Mouse (Mus musculus): Measurements from ENCODE around the gene Rgs17.

DNA sequence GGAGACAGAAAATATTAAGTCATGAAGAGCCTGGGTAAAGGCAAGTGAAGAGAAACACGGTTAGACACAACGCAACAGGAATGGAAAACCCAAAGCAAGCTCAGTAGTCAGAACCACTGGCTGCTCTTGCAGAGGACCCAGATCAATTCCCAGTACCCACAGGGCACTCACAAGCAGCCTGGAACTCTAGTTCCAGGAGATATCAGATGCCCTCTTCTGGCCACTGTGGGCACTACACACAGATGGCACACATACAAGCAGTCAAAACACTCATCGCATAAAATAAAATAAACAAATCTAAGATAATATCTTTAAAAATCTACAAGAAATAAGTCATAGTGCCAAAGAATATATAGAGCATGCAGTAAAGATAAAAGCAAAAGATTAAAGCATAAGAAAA is 59.5 kb downstream of the Rgs17 start:
- TF ChIP-seq POLR2A (IDR thresholded peaks at IDR 0.05; ENCODE audit: low read depth, low read length) (no peak), CTCF (IDR thresholded peaks at IDR 0.05; ENCODE audit: extremely low read depth, insufficient read depth, insufficient read length, insufficient replicate concordance) (no peak)

Data from spleen, adult 2 months (tissue).